Mouse (Mus musculus) liver, adult 2 months (tissue): ENCODE measurements around the gene Itga7.

Experiments used
- CTCF ChIP-seq: fragments of 200-500 bp; IDR thresholded peaks from 2 replicates; pipeline ENCODE4 v1.5.1; 2011; ENCODE audit warnings: low read depth, low read length, control low read depth
- POLR2A ChIP-seq: fragments of 200-500 bp; IDR thresholded peaks from 2 replicates; pipeline ENCODE4 v1.6.1; 2011; ENCODE audit warnings: low read length, control low read depth; ENCODE audit not compliant: insufficient read depth; ENCODE audit errors: extremely low read depth

DNA sequence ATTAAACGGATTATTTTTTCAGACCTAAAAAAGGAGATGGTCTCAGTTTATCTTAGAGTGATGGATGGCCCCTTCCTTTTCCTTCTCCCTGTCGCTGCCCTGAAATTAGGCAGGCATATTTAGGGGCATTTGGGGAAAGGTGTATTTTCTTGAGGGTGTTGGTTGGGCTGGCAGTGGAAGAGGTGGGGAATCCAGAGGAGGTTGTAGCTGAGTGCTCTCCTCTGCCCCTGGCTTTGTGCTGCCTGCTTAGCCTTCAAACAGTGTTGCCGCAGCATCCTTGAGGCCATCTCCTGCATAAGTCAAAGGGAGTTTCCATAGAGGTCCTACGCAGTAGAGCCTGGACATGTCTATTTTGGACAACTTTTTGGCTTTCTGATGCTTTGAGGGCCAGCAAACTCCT lies 20.8 kb upstream of the Itga7 start:
- TF ChIP-seq CTCF (no peak), POLR2A (no peak)
